Mouse (Mus musculus) CH12.LX (cell line): ENCODE results near the gene Cdkn2aipnl. TPM values are rescaled to one million over a fixed set of nuclear protein-coding genes. Genes with fewer than 3 reads are reported as not detected.

Experiments used
- DNase-seq: peaks from one replicate; pipeline ENCODE4 v3.0.0-alpha.2; 2013; ENCODE audit errors: extremely low read depth
- H3K27ac ChIP-seq: 2 replicates; pipeline ENCODE4 v1.5.1; 2012; ENCODE audit warnings: low read depth, mild to moderate bottlenecking, control low read depth, moderate library complexity; ENCODE audit not compliant: insufficient read depth
- H3K27me3 ChIP-seq: replicated peaks from 2 replicates; pipeline ENCODE3; 2012; ENCODE audit warnings: inconsistent platforms
- H3K36me3 ChIP-seq, 2 experiments: replicated peaks in 1 of 2; 2 replicates each; pipeline versions ENCODE3 to v1.6.1; 2012; ENCODE audit warnings: inconsistent platforms in 1 of 2, low read length in 1 of 2, mild to moderate bottlenecking in 1 of 2, mixed read lengths in 1 of 2, moderate library complexity in 1 of 2; ENCODE audit not compliant: control insufficient read depth in 1 of 2, insufficient read depth in 1 of 2
- H3K4me1 ChIP-seq, 2 experiments: 2 replicates each; pipeline ENCODE4 v1.6.1; 2012; ENCODE audit warnings: inconsistent platforms in 1 of 2, moderate library complexity in 1 of 2; ENCODE audit not compliant: insufficient read depth in 2 of 2, control insufficient read depth in 1 of 2
- H3K4me2 ChIP-seq: 2 replicates; pipeline ENCODE4 v1.6.1; 2012; ENCODE audit warnings: low read depth, mild to moderate bottlenecking, control low read depth; ENCODE audit not compliant: poor library complexity, insufficient read depth, severe bottlenecking
- H3K4me3 ChIP-seq, 3 experiments: fragments of 150-350 bp in 1 of 3; sonication (generic) in 1 of 3; replicated peaks in 1 of 3; 2 replicates each; pipeline versions ENCODE3 to v1.5.1; 2011 to 2012; ENCODE audit warnings: low read depth in 2 of 3, low read length in 2 of 3, mild to moderate bottlenecking in 2 of 3, moderate library complexity in 2 of 3, control low read depth in 1 of 3, improper control_type of control experiment in 1 of 3, inconsistent platforms in 1 of 3, mixed read lengths in 1 of 3; ENCODE audit not compliant: poor library complexity in 1 of 3
- H3K79me2 ChIP-seq: replicated peaks from 2 replicates; pipeline ENCODE4 v1.6.1; 2012; ENCODE audit warnings: mild to moderate bottlenecking, moderate library complexity; ENCODE audit not compliant: control insufficient read depth, poor library complexity, insufficient read depth, severe bottlenecking; ENCODE audit errors: extremely low read depth
- H3K9ac ChIP-seq: 2 replicates; pipeline ENCODE4 v1.6.1; 2012; ENCODE audit warnings: low read depth, mild to moderate bottlenecking, control low read depth, moderate library complexity; ENCODE audit not compliant: insufficient read depth
- H3K9me3 ChIP-seq: replicated peaks from 2 replicates; pipeline ENCODE3; 2012; ENCODE audit warnings: low read length, inconsistent platforms, mixed read lengths
- BHLHE40 ChIP-seq: IDR thresholded peaks from 2 replicates; pipeline ENCODE4 v1.6.1; 2011; ENCODE audit warnings: mild to moderate bottlenecking, low read depth, low read length, improper control_type of control experiment
- CHD1 ChIP-seq: IDR thresholded peaks from 2 replicates; pipeline ENCODE4 v1.6.1; 2012; ENCODE audit warnings: low read depth, low read length, improper control_type of control experiment, inconsistent platforms
- CTCF ChIP-seq, 2 experiments: IDR thresholded peaks in 1 of 2; conservative IDR thresholded peaks in 1 of 2; 2 replicates each; pipeline ENCODE4 v1.5.1; 2011 to 2012; ENCODE audit warnings: low read depth in 2 of 2, low read length in 2 of 2, improper control_type of control experiment in 1 of 2, inconsistent platforms in 1 of 2, mild to moderate bottlenecking in 1 of 2, moderate library complexity in 1 of 2
- E2F4 ChIP-seq: IDR thresholded peaks from 2 replicates; pipeline ENCODE4 v1.6.1; 2011; ENCODE audit warnings: low read depth, low read length, improper control_type of control experiment; ENCODE audit not compliant: insufficient replicate concordance
- ELF1 ChIP-seq: IDR thresholded peaks from 2 replicates; pipeline ENCODE4 v1.6.1; 2014; ENCODE audit warnings: low read depth, mild to moderate bottlenecking, inconsistent platforms, low read length, improper control_type of control experiment
- EP300 ChIP-seq: IDR thresholded peaks from 2 replicates; pipeline ENCODE4 v1.6.1; 2011; ENCODE audit warnings: low read length, improper control_type of control experiment
- ETS1 ChIP-seq: conservative IDR thresholded peaks from 2 replicates; pipeline ENCODE4 v1.6.1; 2012; ENCODE audit warnings: low read depth, mild to moderate bottlenecking, inconsistent platforms, low read length, improper control_type of control experiment, moderate library complexity
- JUND ChIP-seq: conservative IDR thresholded peaks from 2 replicates; pipeline ENCODE4 v1.6.1; 2011; ENCODE audit warnings: low read depth, low read length, improper control_type of control experiment
- KAT2A ChIP-seq: IDR thresholded peaks from 2 replicates; pipeline ENCODE4 v1.6.1; 2012; ENCODE audit warnings: low read length, improper control_type of control experiment, inconsistent platforms; ENCODE audit not compliant: insufficient replicate concordance
- MAX ChIP-seq: IDR thresholded peaks from 2 replicates; pipeline ENCODE4 v1.6.1; 2011; ENCODE audit warnings: low read length, improper control_type of control experiment
- MYC ChIP-seq: IDR thresholded peaks from 2 replicates; pipeline ENCODE4 v1.6.1; 2011; ENCODE audit warnings: low read depth, mild to moderate bottlenecking, improper control_type of control experiment, low read length
- NRF1 ChIP-seq: IDR thresholded peaks from 2 replicates; pipeline ENCODE4 v1.6.1; 2014; ENCODE audit warnings: low read depth, mild to moderate bottlenecking, inconsistent platforms, low read length, improper control_type of control experiment, moderate library complexity
- PAX5 ChIP-seq: IDR thresholded peaks from 2 replicates; pipeline ENCODE4 v1.6.1; 2012; ENCODE audit warnings: low read length, inconsistent platforms, mixed read lengths
- RAD21 ChIP-seq: IDR thresholded peaks from 2 replicates; pipeline ENCODE4 v1.6.1; 2011; ENCODE audit warnings: low read depth, mild to moderate bottlenecking, low read length, improper control_type of control experiment, moderate library complexity
- TCF12 ChIP-seq: IDR thresholded peaks from 2 replicates; pipeline ENCODE4 v1.6.1; 2014; ENCODE audit warnings: low read depth, mild to moderate bottlenecking, inconsistent platforms, low read length, improper control_type of control experiment
- UBTF ChIP-seq: IDR thresholded peaks from 2 replicates; pipeline ENCODE4 v1.6.1; 2012; ENCODE audit warnings: low read depth, mild to moderate bottlenecking, inconsistent platforms, low read length, improper control_type of control experiment, moderate library complexity
- USF1 ChIP-seq: IDR thresholded peaks from 2 replicates; pipeline ENCODE4 v1.6.1; 2014; ENCODE audit warnings: low read depth, mild to moderate bottlenecking, inconsistent platforms, low read length, improper control_type of control experiment
- USF2 ChIP-seq: conservative IDR thresholded peaks from 2 replicates; pipeline ENCODE4 v1.6.1; 2011; ENCODE audit warnings: low read depth, low read length, improper control_type of control experiment
- ZKSCAN1 ChIP-seq: IDR thresholded peaks from 2 replicates; pipeline ENCODE4 v1.6.1; 2012; ENCODE audit warnings: low read depth, inconsistent platforms, low read length, improper control_type of control experiment, borderline replicate concordance
- ZMIZ1 ChIP-seq: IDR thresholded peaks from 2 replicates; pipeline ENCODE4 v1.6.1; 2012; ENCODE audit warnings: low read depth, mild to moderate bottlenecking, inconsistent platforms, low read length, improper control_type of control experiment
- ZNF384 ChIP-seq: IDR thresholded peaks from 2 replicates; pipeline ENCODE4 v1.6.1; 2012; ENCODE audit warnings: low read depth, low read length, improper control_type of control experiment, inconsistent platforms
- dilution Hi-C: fragments of 300-500 bp; cut with MboI; formaldehyde crosslinking; loops from 2 replicates; pipeline ENCODE4 v1.14.3; 2020; ENCODE audit warnings: low sequenced_read_pairs; ENCODE audit not compliant: extremely low pct_unique_long_range_greater_than_20kb, extremely low pct_ligation_motif_present
- in situ Hi-C: fragments of 300-500 bp; cut with MboI; formaldehyde crosslinking; loops from 3 replicates; pipeline ENCODE4 v1.14.3; 2019; ENCODE audit warnings: low sequenced_read_pairs, low pct_ligation_motif_present, low pct_unique_long_range_greater_than_20kb, mixed read lengths
- polyA plus RNA-seq: library from polyadenylated mRNA; unstranded; fragments of >175 nt; gene quantifications from 2 replicates; pipeline ENCODE4 v1.2.1, GENCODE M21; 2012; ENCODE audit warnings: low read depth; ENCODE audit not compliant: insufficient read length
- total RNA-seq, 2 experiments: library from RNA; depleted of rRNA; stranded (reverse); fragments of 300-350 nt in 1 of 2; fragments of >200 nt in 1 of 2; gene quantifications; 2 replicates each; pipeline ENCODE4 v1.2.3; 2012 to 2014

Cdkn2aipnl gene
- total and polyA plus RNA-seq, 3 experiments = 170 to 256 (median 200) TPM

GRCm38 (mm10) chr11:51946144-51946543 lies 21.3 kb upstream of the Cdkn2aipnl start:
- no peak for DNase-seq
- H3K9me3 ChIP-seq = peaks cover 4% of the 10 kb centered on the region
- TF ChIP-seq MYC (no peak), NRF1 (no peak)
- TF ChIP-seq, all 38 proteins: peak for 0
- Histone ChIP-seq H3K36me3 (no peaks in the 10 kb centered on the region), H3K27ac (no peak overlapping the region), H3K4me2 (no peak overlapping the region), H3K4me1 (peaks cover 17 to 39% of the 10 kb centered on the region in 2 experiments), H3K9ac (no peak overlapping the region), H3K79me2 (no peaks in the 10 kb centered on the region), H3K4me3 (no peak overlapping the region), H3K27me3 (peaks cover 48% of the 10 kb centered on the region)
- dilution Hi-C loops = no loop called here
- in situ Hi-C loops = no loop called here

GRCm38 (mm10) chr11:51949155-51949840 lies 18.2 kb upstream of the Cdkn2aipnl start:
- in situ Hi-C loops = no loop called here
- no peaks in the 10 kb centered on the region for H3K36me3 ChIP-seq
- H3K27ac ChIP-seq = no peak overlapping the region
- dilution Hi-C loops = no loop called here
- H3K9me3 ChIP-seq = no peaks in the 10 kb centered on the region
- H3K4me1 ChIP-seq = peaks cover 0 to 17% of the 10 kb centered on the region in 2 experiments; a peak in 2 of 4 replicates
- H3K79me2 ChIP-seq = no peaks in the 10 kb centered on the region
- no peak for TF ChIP-seq CHD1
- TF ChIP-seq ZNF384 = no peak
- TF ChIP-seq JUND = no peak
- no peak for TF ChIP-seq ZKSCAN1
- TF ChIP-seq TCF12 = no peak
- no peak overlapping the region for H3K4me3 ChIP-seq
- no peak for DNase-seq
- H3K4me2 ChIP-seq = no peak overlapping the region
- peaks cover 39% of the 10 kb centered on the region for H3K27me3 ChIP-seq
- no peak overlapping the region for H3K9ac ChIP-seq

- Histone ChIP-seq H3K9ac (no peak overlapping the region), H3K4me2 (no peak overlapping the region), H3K4me1 (peaks cover 0 to 16% of the 10 kb centered on the region in 2 experiments; a peak in 2 of 4 replicates), H3K27ac (no peak overlapping the region), H3K4me3 (no peak overlapping the region), H3K9me3 (no peaks in the 10 kb centered on the region), H3K36me3 (no peaks in the 10 kb centered on the region), H3K79me2 (no peaks in the 10 kb centered on the region), H3K27me3 (peaks cover 36% of the 10 kb centered on the region)
- TF ChIP-seq ZMIZ1 (no peak), PAX5 (no peak), ELF1 (no peak), TCF12 (no peak), KAT2A (no peak), UBTF (no peak), USF1 (no peak), JUND (no peak), RAD21 (no peak), EP300 (no peak), ETS1 (no peak), E2F4 (no peak), BHLHE40 (no peak), CTCF (conservative IDR thresholded peaks at IDR 0.05 in 1 of 2, IDR thresholded peaks at IDR 0.05 in 1 of 2; ENCODE audit: low read depth in 2 of 2, low read length in 2 of 2) (no peak), USF2 (no peak), MAX (no peak)
- dilution Hi-C loops (no loop called here), in situ Hi-C loops (no loop called here)
- DNase-seq = no peak
Observed at GRCm38 (mm10) chr11:51949919-51950318, 17.5 kb upstream of the Cdkn2aipnl start.
